ENCODE assay signal across 9 mouse cellular contexts in the genomic region with DNA sequence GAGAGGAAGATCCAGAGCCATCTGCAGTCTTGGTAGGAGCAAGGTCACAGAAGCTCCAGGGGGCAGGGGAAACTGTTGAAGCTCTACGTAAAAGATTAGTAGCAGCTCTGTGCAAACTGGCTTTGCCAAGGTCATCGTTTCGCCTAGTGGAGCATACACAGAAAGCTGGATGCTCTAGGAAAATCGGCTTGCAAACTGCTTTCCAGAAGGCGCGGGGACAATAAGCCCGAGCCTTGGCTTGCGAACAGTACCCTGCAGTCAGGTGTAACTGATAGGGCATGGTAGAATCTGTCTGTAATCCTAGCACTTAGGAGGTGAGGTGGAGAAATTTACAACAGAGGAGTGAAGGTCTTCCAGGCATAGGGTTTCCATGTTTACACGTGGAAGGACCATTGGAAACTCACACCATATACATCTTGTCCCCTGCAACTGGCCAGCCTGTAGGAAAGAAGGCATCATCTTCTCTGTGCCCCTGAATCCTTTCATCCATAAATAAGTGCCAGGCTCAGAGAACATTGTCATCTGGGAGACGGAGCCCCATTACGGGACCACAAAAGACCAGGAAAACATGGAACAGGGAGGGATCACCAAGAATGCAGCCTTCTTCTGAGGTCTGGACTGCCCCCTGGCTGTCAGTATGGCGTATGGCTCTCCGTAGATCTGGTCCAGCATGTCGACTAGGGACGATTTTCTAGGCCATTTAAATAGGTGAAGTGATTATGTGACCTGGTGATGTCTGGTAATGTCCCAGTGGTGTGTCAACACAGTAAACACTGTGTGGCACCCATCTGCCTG.
A peak's percentile ranks its signal among the peaks of the same experiment; 100 is the strongest.
DNase-seq lines count a peak whose midpoint lies in the region; ATAC-seq lines count a peak whose summit lies in the region.
"Had no signal": no experiment of that assay in that cellular context is flagged by ENCODE, and none has a peak within 500 bp of the region (broad histone marks: within the 10 kb centered on the region; RNA-seq: fewer than 3 reads in every experiment).

No protein-coding gene starts in this region.

- peak; percentile 21 for DNase-seq in forebrain, embryonic 10.5 days (ENCODE audit: extremely low spot score, low spot score)
- peak; percentile 1 for DNase-seq in 416B (ENCODE audit: low read depth)
- peak; percentile 43 for DNase-seq in cerebellum, adult 9-11 months
- no peak for DNase-seq in layer of hippocampus, adult 18-20 months (ENCODE audit: low spot score in 2 of 2)
- no peak for DNase-seq in thymus, postnatal 36 days
- DNase-seq in heart, embryonic 10.5 days (ENCODE audit: low spot score) = no peak

- H3K4me2 ChIP-seq in forebrain, embryonic 13.5 days = no peak overlapping the region
- no peak overlapping the region; the same call in 1 of the 2 replicates for H3K4me2 ChIP-seq in kidney, embryonic 16.5 days (replicated peaks; ENCODE audit: low read depth, low read length)

- no peak overlapping the region for H3K27ac ChIP-seq in forebrain, embryonic 10.5 days
- no peak overlapping the region for H3K27ac ChIP-seq in forebrain, embryonic 13.5 days
- H3K27ac ChIP-seq in kidney, embryonic 16.5 days (ENCODE audit: low read length) = no peak overlapping the region
- H3K27ac ChIP-seq in heart, embryonic 10.5 days = no peak overlapping the region

- H3K4me3 ChIP-seq in forebrain, embryonic 10.5 days = no peak overlapping the region
- no peak overlapping the region for H3K4me3 ChIP-seq in forebrain, embryonic 13.5 days
- no peak overlapping the region for H3K4me3 ChIP-seq in kidney, embryonic 16.5 days (ENCODE audit: low read length)
- no peak overlapping the region for H3K4me3 ChIP-seq in heart, embryonic 10.5 days
- H3K4me3 ChIP-seq: megakaryocyte, embryonic 14.5 days had no signal

- H3K27me3 ChIP-seq in forebrain, embryonic 10.5 days (ENCODE audit: poor library complexity, severe bottlenecking) = no peaks in the 10 kb centered on the region
- H3K27me3 ChIP-seq in forebrain, embryonic 13.5 days = no peaks in the 10 kb centered on the region
- H3K27me3 ChIP-seq in kidney, embryonic 16.5 days (ENCODE audit: insufficient read depth, low read length) = no peaks in the 10 kb centered on the region
- H3K27me3 ChIP-seq in heart, embryonic 10.5 days (ENCODE audit: insufficient read depth, poor library complexity, severe bottlenecking) = no peaks in the 10 kb centered on the region
- H3K27me3 ChIP-seq: megakaryocyte, embryonic 14.5 days had no signal

- no peaks in the 10 kb centered on the region for H3K9me3 ChIP-seq in forebrain, embryonic 10.5 days
- no peaks in the 10 kb centered on the region for H3K9me3 ChIP-seq in forebrain, embryonic 13.5 days (replicated peaks)
- no peaks in the 10 kb centered on the region for H3K9me3 ChIP-seq in kidney, embryonic 16.5 days (ENCODE audit: low read length)
- H3K9me3 ChIP-seq in heart, embryonic 10.5 days = no peaks in the 10 kb centered on the region
- H3K9me3 ChIP-seq: megakaryocyte, embryonic 14.5 days had no signal

- H3K4me1 ChIP-seq in forebrain, embryonic 10.5 days = peaks cover 19% of the 10 kb centered on the region
- H3K4me1 ChIP-seq in forebrain, embryonic 13.5 days = peaks cover 32% of the 10 kb centered on the region
- H3K4me1 ChIP-seq in kidney, embryonic 16.5 days (ENCODE audit: insufficient read depth, low read length) = no peaks in the 10 kb centered on the region
- H3K4me1 ChIP-seq in heart, embryonic 10.5 days = no peaks in the 10 kb centered on the region
- H3K4me1 ChIP-seq: megakaryocyte, embryonic 14.5 days had no signal

- no peaks in the 10 kb centered on the region for H3K36me3 ChIP-seq in forebrain, embryonic 10.5 days (replicated peaks)
- no peaks in the 10 kb centered on the region for H3K36me3 ChIP-seq in forebrain, embryonic 13.5 days (ENCODE audit: poor library complexity, severe bottlenecking)
- no peaks in the 10 kb centered on the region for H3K36me3 ChIP-seq in kidney, embryonic 16.5 days (ENCODE audit: insufficient read depth, low read length)
- H3K36me3 ChIP-seq in heart, embryonic 10.5 days = no peaks in the 10 kb centered on the region

- ATAC-seq in forebrain, embryonic 13.5 days = no peak; the same call in 1 of the 2 replicates
- peak; percentile 59 for ATAC-seq in kidney, embryonic 16.5 days (ENCODE audit: low FRiP score, low TSS enrichment)

- 68% methylated on average over 15 of the region's 15 CpGs for WGBS in forebrain, embryonic 10.5 days
- 66% methylated on average over 15 of the region's 15 CpGs for WGBS in forebrain, embryonic 13.5 days
- 45% methylated on average over 15 of the region's 15 CpGs for WGBS in kidney, embryonic 16.5 days
- 69% methylated on average over 15 of the region's 15 CpGs for WGBS in heart, embryonic 10.5 days

- H3K9ac ChIP-seq in forebrain, embryonic 13.5 days = no peak overlapping the region
- no peak overlapping the region for H3K9ac ChIP-seq in kidney, embryonic 16.5 days (replicated peaks; ENCODE audit: low read length)

Comparison
In these comparisons a context has a peak if more than half of its experiments do, and no peak if none do; other contexts are left out.
1. DNase-seq: peak in forebrain, embryonic 10.5 days (single experiment), 416B (single experiment) and cerebellum, adult 9-11 months (single experiment); none in layer of hippocampus, adult 18-20 months (0 of 2), thymus, postnatal 36 days (0 of 2) and heart, embryonic 10.5 days (single experiment).